Mouse (Mus musculus) Patski (cell line): ENCODE results near the gene Foxd3. TPM values are rescaled to one million over a fixed set of nuclear protein-coding genes. Genes with fewer than 3 reads are reported as not detected.

Experiments used
- ATAC-seq: fragments of 100-300 bp; one replicate; pipeline ENCODE4 v1.8.0; 2021
- CTCF ChIA-PET: fragments of 350-600 bp; sonication (Branson Sonifier 250); formaldehyde crosslinking; loops from one replicate; lab custom pipeline; 2022; ENCODE audit warnings: inconsistent platforms; lab: Charles Lee
- POLR2A ChIA-PET: fragments of 350-600 bp; sonication (Branson Sonifier 250); formaldehyde crosslinking; loops from one replicate; lab custom pipeline; 2022; ENCODE audit warnings: antibody characterized with exemption, inconsistent platforms; lab: Charles Lee
- DNase-seq: peaks from one replicate; pipeline ENCODE4 v3.0.0-alpha.2; 2011; ENCODE audit warnings: low read depth, low spot score
- H3K27me3 ChIP-seq: fragments of 371-371 bp; one replicate; pipeline ENCODE4 v1.5.1; 2021
- CTCF ChIP-seq: fragments of 100-300 bp; IDR thresholded peaks from one replicate; pipeline ENCODE4 v1.5.1; 2021
- in situ Hi-C: fragments of 300-500 bp; cut with MboI; formaldehyde crosslinking; loops from 3 replicates; pipeline ENCODE4 v1.11.1; 2018; ENCODE audit warnings: low pct_unique_long_range_greater_than_20kb, mixed read lengths
- polyA plus RNA-seq: library from polyadenylated mRNA; unstranded; gene quantifications from one replicate; pipeline ENCODE4 v1.2.3, GENCODE M21; 2021

The Foxd3 gene
- polyA plus RNA-seq, 1 experiment from 2014 or later: not detected

- no peak for ATAC-seq
- ChIA-PET POLR2A (no interaction called here), CTCF (no interaction called here)
- in situ Hi-C loops: no loop called here
- H3K27me3 ChIP-seq: no peaks in the 10 kb centered on the region
- no peak for TF ChIP-seq CTCF
- DNase-seq: no peak
These were observed 19.1 kb downstream of the Foxd3 start for GRCm38 (mm10) chr4:99675191-99675590.

GRCm38 (mm10) chr4:99683941-99684340, 27.8 kb downstream of the Foxd3 start:
- DNase-seq (no peak), ATAC-seq (no peak)
- TF ChIP-seq CTCF: no peak
- CTCF ChIA-PET: no interaction called here
- in situ Hi-C loops: no loop called here
- H3K27me3 ChIP-seq: no peaks in the 10 kb centered on the region
- POLR2A ChIA-PET: interaction anchor here (0.6 kb wide), 1 partner anchor 907 kb away, joined by 3 read pairs; no protein-coding TSS in a partner anchor

- ChIA-PET POLR2A (no interaction called here), CTCF (interaction anchor here (0.9 kb wide), 1 partner anchor 25 kb away, joined by 3 read pairs; no protein-coding TSS in a partner anchor)
- in situ Hi-C loops: no loop called here
- no peak for TF ChIP-seq CTCF
- ATAC-seq: no peak
- H3K27me3 ChIP-seq: no peaks in the 10 kb centered on the region
- no peak for DNase-seq
These were observed 30.2 kb downstream of the Foxd3 start for GRCm38 (mm10) chr4:99686308-99686707.

Other genes starting within 250 kb of the Foxd3 start
- 13.8 TPM for gene Alg6, start 59.4 kb downstream of the Foxd3 start, polyA plus RNA-seq
- 22.7 TPM for gene Efcab7, start 172.9 kb downstream of the Foxd3 start, polyA plus RNA-seq